Mouse (Mus musculus) myocyte (in vitro differentiated cells): ENCODE measurements around the gene Ythdf1.

Experiments
- MAX ChIP-seq: IDR thresholded peaks from one replicate; pipeline ENCODE4 v1.6.1; 2011; ENCODE audit warnings: low read depth, mild to moderate bottlenecking, control low read depth
- MYOD1 ChIP-seq, 3 experiments: IDR thresholded peaks; one replicate each; pipeline ENCODE4 v1.6.1; 2011; ENCODE audit warnings: control low read depth in 2 of 3, low read depth in 2 of 3, mild to moderate bottlenecking in 2 of 3, moderate library complexity in 1 of 3; ENCODE audit not compliant: insufficient read length in 2 of 3, control insufficient read depth in 1 of 3
- POLR2A ChIP-seq: IDR thresholded peaks from one replicate; pipeline ENCODE4 v1.6.1; 2011; ENCODE audit warnings: low read depth, mild to moderate bottlenecking, control low read depth, moderate library complexity; ENCODE audit not compliant: insufficient read length
- TCF3 ChIP-seq: IDR thresholded peaks from one replicate; pipeline ENCODE4 v1.6.1; 2011; ENCODE audit warnings: low read depth, control low read depth; ENCODE audit not compliant: insufficient read length

DNA sequence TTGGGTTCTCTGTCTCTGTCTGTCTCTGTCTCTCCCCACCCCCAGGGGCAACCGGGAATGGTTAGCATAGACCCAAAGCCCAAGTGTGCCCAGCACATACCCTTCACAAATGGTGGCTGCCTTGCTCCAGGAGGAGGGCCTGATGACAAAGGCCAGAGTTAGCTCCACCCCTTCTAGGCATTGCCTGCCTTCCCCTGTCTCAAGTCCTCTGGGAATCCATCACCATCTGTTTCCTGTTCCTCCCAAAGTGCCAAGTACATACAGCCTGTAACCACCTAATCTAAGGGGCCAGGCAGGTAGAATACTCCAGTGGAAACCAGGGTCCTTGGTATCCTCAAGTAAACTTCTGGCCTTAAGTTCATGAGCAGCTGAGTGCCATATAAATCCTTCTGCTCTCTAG is 11.7 kb upstream of the Ythdf1 start:
- TF ChIP-seq MYOD1 (IDR thresholded peaks at IDR 0.05; ENCODE audit: control insufficient read depth in 1 of 3, insufficient read length in 2 of 3, low read depth in 2 of 3) (no peak), TCF3 (no peak), POLR2A (no peak), MAX (no peak)
